Mouse (Mus musculus) cerebellum, adult 11 months (tissue): ENCODE measurements around the gene Degs2.
"Not testable (repeated sequence)": the region's sequence is repeated elsewhere in the genome, so short reads cannot be mapped to it uniquely, and the experiment has no call there.

Experiments
- DNase-seq: peaks from one replicate; pipeline ENCODE4 v3.0.0; 2022

The Degs2 gene

DNA sequence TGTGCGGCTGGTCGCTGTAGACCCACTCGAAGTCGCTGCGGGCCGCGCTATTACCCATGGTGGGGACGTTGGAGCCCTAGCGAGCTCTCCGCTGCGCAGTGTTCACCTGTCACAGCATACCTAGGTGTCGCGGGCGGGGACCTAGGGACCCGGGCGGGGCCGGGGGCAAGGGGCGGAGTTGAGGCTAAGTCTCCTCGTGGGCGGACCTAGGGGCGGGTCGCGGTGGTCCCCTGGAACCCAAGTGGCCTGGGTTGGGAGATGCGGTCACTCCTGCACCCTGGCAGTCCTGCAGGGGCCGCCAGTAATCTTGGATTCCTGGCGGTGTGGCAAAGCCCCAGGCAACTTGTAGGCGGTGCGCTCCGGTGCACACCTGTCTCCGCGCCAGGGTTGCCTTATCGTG is at the start of gene Degs2:
Degs2 (minus strand) TSS at position 131 of the 400 bp plus-strand sequence.
- no peak for DNase-seq

DNA sequence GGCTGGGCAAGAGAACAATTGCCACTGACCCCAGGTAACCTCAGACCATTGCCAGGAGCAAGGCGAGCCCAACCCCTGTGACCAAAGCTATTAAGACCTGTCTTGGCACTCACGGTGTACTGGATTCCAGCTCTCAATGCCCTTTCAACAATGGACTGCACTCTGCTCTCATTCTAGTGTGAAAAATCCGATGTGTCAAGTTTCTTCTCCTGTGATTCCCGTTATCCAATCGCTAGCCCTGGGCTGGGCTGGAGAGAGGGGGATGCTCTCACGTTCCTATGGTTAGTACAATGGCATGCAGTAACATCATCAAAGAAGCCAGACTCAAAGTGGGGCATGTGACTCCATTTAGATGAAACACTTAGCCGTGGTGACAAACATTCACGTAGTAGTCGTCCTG is 49.7 kb upstream of the Degs2 start:
- DNase-seq: no peak

DNA sequence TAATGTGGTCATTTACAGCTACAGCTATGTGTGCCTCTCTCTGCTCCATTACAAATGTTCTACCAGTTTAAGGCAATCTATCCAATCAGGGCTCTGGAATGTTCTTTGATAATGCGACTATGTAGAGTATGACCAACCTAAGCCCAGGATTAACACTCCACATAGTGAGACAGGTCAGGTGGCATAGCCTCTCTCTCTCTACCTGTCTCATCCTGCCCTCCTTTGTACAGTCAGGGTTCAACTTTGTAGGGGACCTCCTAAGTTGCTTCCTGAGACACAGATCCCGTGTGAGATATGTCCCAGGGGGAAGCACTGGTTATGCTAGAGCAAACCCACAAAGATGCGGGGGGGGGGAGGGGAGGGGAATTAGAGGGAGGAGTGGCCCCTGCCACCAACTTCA is 48.1 kb upstream of the Degs2 start:
- no peak for DNase-seq

DNA sequence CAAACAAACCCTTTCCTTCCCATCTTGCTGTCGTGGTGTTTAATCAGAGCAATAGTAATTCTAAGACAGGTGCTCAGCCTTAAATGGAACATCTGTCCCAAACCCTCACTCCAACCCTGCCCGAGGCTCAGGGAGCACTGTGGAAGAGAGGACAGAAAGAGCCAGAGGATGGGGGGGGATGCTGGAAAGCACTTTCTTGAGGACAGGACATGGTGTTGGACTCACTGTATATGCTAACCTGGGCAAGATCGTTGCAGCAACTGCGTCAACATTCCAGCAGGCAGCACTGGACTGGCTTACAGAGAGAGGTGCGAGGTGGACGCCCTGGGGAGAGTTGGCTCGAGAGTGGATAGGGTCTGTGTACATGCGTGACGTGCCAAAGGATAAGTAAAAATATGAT is 47.3 kb upstream of the Degs2 start:
- no peak for DNase-seq

DNA sequence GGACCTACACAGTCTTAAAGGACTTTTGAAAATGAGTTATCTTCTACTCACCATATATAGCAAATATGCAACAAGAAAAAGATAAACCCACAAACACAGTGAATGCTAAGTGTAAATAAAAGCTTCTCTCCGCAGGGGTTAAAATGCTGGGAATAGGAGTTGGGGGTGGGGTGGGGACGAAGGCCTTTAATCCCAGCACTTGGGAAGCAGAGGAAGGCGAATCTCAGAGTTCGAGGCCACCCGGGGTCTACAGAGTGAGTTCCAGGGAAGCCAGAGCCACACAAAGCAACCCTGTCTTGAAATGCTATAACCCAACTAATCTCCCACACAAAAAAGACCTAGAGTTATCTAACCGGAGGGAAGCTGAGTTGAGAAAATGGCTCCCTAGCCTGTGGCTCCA is 46.9 kb upstream of the Degs2 start:
- DNase-seq: no peak

GRCm38 (mm10) chr12:108745990-108746389 is 43.9 kb upstream of the Degs2 start:
- DNase-seq: no peak

GRCm38 (mm10) chr12:108742241-108742640 is 40.1 kb upstream of the Degs2 start:
- no peak for DNase-seq

DNA sequence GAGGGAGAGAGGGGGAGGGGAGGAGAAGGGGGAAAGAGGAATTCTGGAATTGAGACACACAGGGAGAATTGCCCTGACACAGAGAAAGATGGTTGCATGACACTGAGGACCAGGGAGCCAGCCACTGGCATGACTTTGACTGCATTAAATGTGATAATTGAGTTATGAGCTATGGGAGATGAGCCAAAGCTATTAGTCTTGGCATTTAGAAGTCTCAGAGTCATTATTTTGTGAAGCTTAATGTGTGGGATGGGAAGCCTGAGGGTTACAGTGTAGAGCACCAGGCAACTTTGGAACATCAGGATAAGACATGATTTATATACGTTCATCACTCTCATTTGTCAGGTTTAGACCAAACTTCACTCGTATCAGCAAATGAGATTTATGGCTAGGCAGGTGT is 39.4 kb upstream of the Degs2 start:
- no peak for DNase-seq

- no peak for DNase-seq
Measured at GRCm38 (mm10) chr12:108738745-108739144, 36.6 kb upstream of the Degs2 start.

DNA sequence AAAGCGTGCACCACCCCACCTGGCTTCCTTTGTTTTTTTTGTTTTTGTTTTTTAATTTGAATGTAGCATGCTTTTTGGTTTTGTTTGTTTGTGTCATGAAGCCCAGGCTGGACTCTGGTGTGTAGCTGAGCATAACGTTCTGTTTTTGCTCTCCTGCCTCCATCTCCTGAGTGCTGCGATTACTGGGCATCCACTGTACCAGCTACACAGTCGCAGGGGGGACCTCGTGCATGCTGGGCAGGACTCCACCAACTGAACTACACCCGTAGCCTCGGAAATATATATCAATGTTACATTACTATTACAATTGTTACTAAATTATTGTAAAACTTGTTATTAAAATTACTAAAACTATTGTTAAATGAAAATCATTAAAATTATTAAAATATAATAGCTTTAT is 35.7 kb upstream of the Degs2 start:
- DNase-seq: no peak

- no peak for DNase-seq
Measured at GRCm38 (mm10) chr12:108734386-108734785, 32.3 kb upstream of the Degs2 start.

- no peak for DNase-seq
Measured at GRCm38 (mm10) chr12:108723841-108724240, 21.7 kb upstream of the Degs2 start.

GRCm38 (mm10) chr12:108722464-108722863 is 20.3 kb upstream of the Degs2 start:
- no peak for DNase-seq

- DNase-seq: no peak
Measured at GRCm38 (mm10) chr12:108718485-108718884, 16.4 kb upstream of the Degs2 start.

GRCm38 (mm10) chr12:108715854-108716253 is 13.7 kb upstream of the Degs2 start:
- DNase-seq: no peak

DNA sequence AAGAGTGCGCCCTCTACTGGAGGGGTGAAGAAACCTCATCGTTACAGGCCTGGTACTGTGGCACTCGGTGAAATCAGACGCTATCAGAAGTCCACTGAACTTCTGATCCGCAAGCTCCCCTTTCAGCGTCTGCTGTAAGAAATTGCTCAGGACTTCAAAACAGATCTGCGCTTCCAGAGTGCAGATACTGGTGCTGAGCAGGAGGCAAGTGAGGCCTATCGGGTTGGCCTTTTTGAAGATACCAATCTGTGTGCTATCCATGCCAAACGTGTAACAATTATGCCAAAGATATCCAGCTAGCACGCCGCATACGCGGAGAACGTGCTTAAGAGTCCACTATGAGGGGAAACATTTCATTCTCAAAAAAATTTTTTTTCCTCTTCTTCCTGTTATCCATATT is 11.9 kb upstream of the Degs2 start:
- DNase-seq: not testable (repeated sequence)

GRCm38 (mm10) chr12:108712481-108712880 is 10.4 kb upstream of the Degs2 start:
- no peak for DNase-seq

DNA sequence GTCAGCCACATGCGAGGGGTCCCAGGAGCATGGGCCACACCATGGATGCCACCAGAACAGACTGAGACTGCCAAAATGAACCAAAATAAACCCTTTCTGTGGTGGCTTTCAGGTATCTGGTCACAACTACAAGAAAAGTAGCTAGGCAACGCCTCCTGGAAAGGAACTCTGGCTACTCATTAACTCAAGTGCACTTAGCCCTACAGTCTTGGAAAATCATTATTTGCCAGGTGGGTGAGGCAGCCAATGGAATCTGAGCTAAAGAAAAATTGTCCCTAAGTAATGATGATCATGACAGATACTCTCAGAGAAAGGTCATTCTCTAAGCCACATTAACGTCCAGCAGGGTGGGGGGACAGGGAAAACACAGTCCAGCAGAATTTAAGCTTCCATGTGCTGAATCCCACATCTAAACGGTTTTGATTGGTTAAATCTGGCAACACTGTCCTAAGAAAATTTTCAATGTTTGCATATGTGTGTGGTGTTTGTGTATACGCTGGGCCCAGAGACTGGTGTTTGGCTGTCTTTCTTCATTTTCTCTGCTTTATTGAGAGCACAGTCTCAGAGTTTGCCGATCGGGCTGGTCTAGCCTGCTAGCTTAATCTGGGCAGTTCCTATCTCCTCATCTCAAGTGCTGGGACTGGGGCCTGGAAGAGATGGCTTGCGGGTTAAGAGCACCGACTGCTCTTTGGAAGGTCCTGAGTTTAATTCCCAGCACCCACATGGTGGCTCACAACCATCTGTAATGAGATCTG is 8.9 kb upstream of the Degs2 start:
- DNase-seq: no peak

- no peak for DNase-seq
Measured at GRCm38 (mm10) chr12:108709964-108710765, 8.1 kb upstream of the Degs2 start.

DNA sequence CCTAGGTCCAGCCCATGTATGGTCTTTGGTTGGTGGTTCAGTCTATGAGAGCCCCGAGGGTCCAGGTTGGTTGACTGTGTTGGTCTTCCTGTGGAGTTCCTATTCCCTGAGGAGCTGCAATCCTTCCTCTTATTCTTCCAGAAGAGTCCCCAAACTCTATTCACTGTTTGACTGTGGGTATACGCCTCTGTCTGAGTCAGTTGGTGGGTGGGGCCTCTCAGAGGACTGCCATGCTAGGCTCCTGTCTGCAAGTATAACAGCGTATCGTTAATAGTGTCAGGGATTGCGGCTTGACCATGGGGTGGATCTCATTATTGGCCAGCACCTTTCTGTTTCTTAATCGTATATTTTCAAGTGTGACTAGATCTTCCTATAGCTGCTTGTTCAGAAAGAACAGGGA is 7.3 kb upstream of the Degs2 start:
- DNase-seq: no peak

DNA sequence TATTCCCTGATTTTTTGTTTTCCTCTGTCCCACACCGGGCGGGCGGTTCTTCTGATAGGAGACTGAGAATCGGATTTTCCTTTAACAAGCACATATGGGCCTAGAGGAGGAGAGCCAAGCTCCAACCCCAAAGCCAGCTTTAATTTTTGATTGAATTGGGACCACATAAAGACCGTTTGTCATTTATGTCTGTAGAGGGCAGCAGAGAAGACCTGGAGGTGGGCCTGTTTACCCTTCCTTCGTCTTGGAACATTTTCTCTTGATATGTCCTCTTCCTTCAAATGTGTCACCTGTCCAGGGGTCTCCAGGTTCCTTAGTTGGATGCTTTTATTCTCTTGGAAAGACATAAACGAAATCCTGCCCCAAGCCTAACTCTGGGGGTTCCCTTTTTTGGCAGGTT is 4.0 kb upstream of the Degs2 start:
- DNase-seq: no peak

GRCm38 (mm10) chr12:108705486-108705885 is 3.4 kb upstream of the Degs2 start:
- DNase-seq: no peak

DNA sequence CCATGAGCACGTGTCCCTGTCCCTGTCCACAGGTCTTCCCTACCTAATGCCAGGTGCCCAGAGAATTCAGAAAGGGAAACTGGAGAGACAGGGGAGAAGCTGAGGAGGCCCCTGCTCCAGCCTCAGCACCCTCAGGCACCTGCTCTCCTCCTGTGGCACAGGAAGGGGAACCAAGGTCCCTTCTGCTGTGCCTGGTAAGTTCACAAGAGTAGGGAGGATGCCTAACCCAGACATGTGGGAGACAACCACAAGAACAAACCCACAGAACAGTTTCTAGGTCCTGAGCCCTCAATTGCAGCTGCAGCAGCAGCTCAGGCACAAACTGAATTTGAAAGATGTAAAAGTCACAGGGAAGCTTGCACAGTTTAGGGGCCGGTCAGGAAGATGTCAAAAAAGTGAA is 894 bp downstream of the Degs2 start:
- no peak for DNase-seq

- DNase-seq: no peak
Measured at GRCm38 (mm10) chr12:108700037-108700436, 2.1 kb downstream of the Degs2 start.
